Mouse (Mus musculus) bone marrow macrophage, adult 2 months (primary cell): ENCODE results near the gene Scaf4.

Experiments used
- CTCF ChIP-seq: IDR thresholded peaks from 2 replicates; pipeline ENCODE4 v1.5.1; 2012; ENCODE audit warnings: low read depth, mild to moderate bottlenecking, low read length, moderate library complexity
- POLR2A ChIP-seq: IDR thresholded peaks from 2 replicates; pipeline ENCODE4 v1.6.1; 2012; ENCODE audit warnings: mild to moderate bottlenecking, low read depth, low read length, borderline replicate concordance

DNA sequence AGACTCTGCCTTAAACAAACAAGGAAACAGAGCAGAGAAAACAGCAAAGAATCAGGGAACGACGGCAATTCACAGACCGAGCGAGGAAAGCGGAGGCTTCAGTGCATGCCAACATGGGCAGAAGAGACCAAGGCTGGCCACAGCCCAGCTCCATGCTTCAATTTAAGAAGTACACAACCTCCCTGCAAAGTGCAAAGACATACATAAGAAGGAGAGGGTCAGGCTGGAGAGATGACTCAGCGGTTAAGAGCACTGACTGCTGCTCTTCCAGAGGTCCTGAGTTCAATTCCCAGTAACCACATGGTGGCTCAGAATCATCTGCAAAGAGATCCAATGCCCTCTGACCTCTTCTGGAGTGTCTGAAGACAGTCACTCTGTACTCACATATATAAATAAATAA, 100.2 kb downstream of the Scaf4 start:
- no peak for TF ChIP-seq POLR2A
- no peak for TF ChIP-seq CTCF
